Mouse (Mus musculus) cerebellum, adult 2 months (tissue): ENCODE results near the gene Smtn. TPM values are rescaled to one million over a fixed set of nuclear protein-coding genes. Genes with fewer than 3 reads are reported as not detected.

Source experiments
- DNase-seq, 2 experiments: peaks; one replicate each; pipeline ENCODE4 v3.0.0; 2021
- H3K27ac ChIP-seq: fragments of 200-500 bp; 2 replicates; pipeline ENCODE4 v1.5.1; 2012; ENCODE audit warnings: low read length, control low read depth, inconsistent platforms; ENCODE audit not compliant: insufficient read depth
- H3K27me3 ChIP-seq: fragments of 200-500 bp; 2 replicates; pipeline ENCODE4 v1.6.1; 2012; ENCODE audit warnings: inconsistent platforms, mild to moderate bottlenecking, low read length, moderate library complexity; ENCODE audit not compliant: control insufficient read depth, insufficient read depth
- H3K4me1 ChIP-seq: fragments of 200-500 bp; 2 replicates; pipeline ENCODE4 v1.6.1; 2011; ENCODE audit warnings: low read length; ENCODE audit not compliant: control insufficient read depth, insufficient read depth
- H3K4me3 ChIP-seq: fragments of 200-500 bp; replicated peaks from 2 replicates; pipeline ENCODE3; 2011; ENCODE audit warnings: mild to moderate bottlenecking, low read depth, low read length, control low read depth; ENCODE audit not compliant: insufficient read depth
- CTCF ChIP-seq: fragments of 200-500 bp; IDR thresholded peaks from 2 replicates; pipeline ENCODE4 v1.5.1; 2011; ENCODE audit warnings: low read depth, mild to moderate bottlenecking, control low read depth, low read length, moderate library complexity, borderline replicate concordance; ENCODE audit not compliant: insufficient read depth
- POLR2A ChIP-seq: fragments of 200-500 bp; IDR thresholded peaks from 2 replicates; pipeline ENCODE4 v1.6.1; 2011; ENCODE audit warnings: low read length, control low read depth, borderline replicate concordance; ENCODE audit not compliant: insufficient read depth
- WGBS: fragments of 180-500 bp; shearing (Covaris S2); methylation state at CpG from one replicate; pipeline ENCODE4 v1.1.7; 2018; 5-methylcytosine and 5-hydroxymethylcytosine counted together
- polyA plus RNA-seq: library from polyadenylated mRNA; depleted of rRNA; stranded (reverse); fragments of >200 nt; gene quantifications from 2 replicates; pipeline ENCODE4 v1.2.3, GENCODE M21; 2012

Smtn gene
- polyA plus RNA-seq, 1 experiment: 6.1 TPM

GRCm38 (mm10) chr11:3560202-3560601 lies 19.8 kb upstream of the Smtn start:
- H3K27me3 ChIP-seq: no peaks in the 10 kb centered on the region
- no peak overlapping the region for H3K4me3 ChIP-seq
- H3K27ac ChIP-seq: no peak overlapping the region
- DNase-seq: no peak
- no peak for TF ChIP-seq CTCF
- TF ChIP-seq POLR2A: no peak
- no peaks in the 10 kb centered on the region for H3K4me1 ChIP-seq
- WGBS: 26% methylated on average over 5 of the region's 5 CpGs

- no peak for DNase-seq
- Histone ChIP-seq H3K27me3 (no peaks in the 10 kb centered on the region), H3K4me1 (no peaks in the 10 kb centered on the region), H3K4me3 (no peak overlapping the region), H3K27ac (no peak overlapping the region)
- 82% methylated on average over 3 of the region's 3 CpGs for WGBS
- TF ChIP-seq CTCF: no peak
- TF ChIP-seq POLR2A: no peak
These were observed 17.4 kb upstream of the Smtn start for GRCm38 (mm10) chr11:3557852-3558251.

- TF ChIP-seq POLR2A (no peak), CTCF (no peak)
- WGBS: 83% methylated on average over 4 of the region's 4 CpGs
- H3K4me1 ChIP-seq: no peaks in the 10 kb centered on the region
- H3K27me3 ChIP-seq: no peaks in the 10 kb centered on the region
- DNase-seq: no peak
- no peak overlapping the region for H3K4me3 ChIP-seq
- H3K27ac ChIP-seq: no peak overlapping the region
These were observed 14.6 kb upstream of the Smtn start for GRCm38 (mm10) chr11:3554976-3555375.

GRCm38 (mm10) chr11:3549791-3550190 lies 9.4 kb upstream of the Smtn start:
- no peak for DNase-seq
- Histone ChIP-seq H3K27me3 (no peaks in the 10 kb centered on the region), H3K4me1 (no peaks in the 10 kb centered on the region), H3K4me3 (no peak overlapping the region), H3K27ac (no peak overlapping the region)
- TF ChIP-seq CTCF (no peak), POLR2A (no peak)
- 70% methylated on average over 5 of the region's 5 CpGs for WGBS

GRCm38 (mm10) chr11:3548564-3549295 lies 8.3 kb upstream of the Smtn start:
- DNase-seq: no peak
- Histone ChIP-seq H3K27me3 (no peaks in the 10 kb centered on the region), H3K4me3 (no peak overlapping the region), H3K27ac (no peak overlapping the region), H3K4me1 (no peaks in the 10 kb centered on the region)
- 67% methylated on average over 3 of the region's 3 CpGs for WGBS
- TF ChIP-seq CTCF: no peak
- no peak for TF ChIP-seq POLR2A

GRCm38 (mm10) chr11:3547969-3548368 lies 7.6 kb upstream of the Smtn start:
- no peaks in the 10 kb centered on the region for H3K27me3 ChIP-seq
- no peak overlapping the region for H3K27ac ChIP-seq
- no peak overlapping the region for H3K4me3 ChIP-seq
- DNase-seq: no peak
- WGBS: 38% methylated on average over 6 of the region's 6 CpGs
- TF ChIP-seq POLR2A: no peak
- TF ChIP-seq CTCF: no peak
- H3K4me1 ChIP-seq: no peaks in the 10 kb centered on the region

GRCm38 (mm10) chr11:3547047-3547446 lies 6.6 kb upstream of the Smtn start:
- no peak overlapping the region for H3K27ac ChIP-seq
- no peaks in the 10 kb centered on the region for H3K4me1 ChIP-seq
- DNase-seq: no peak
- no peaks in the 10 kb centered on the region for H3K27me3 ChIP-seq
- TF ChIP-seq POLR2A (no peak), CTCF (no peak)
- 73% methylated on average over 2 of the region's 2 CpGs for WGBS
- H3K4me3 ChIP-seq: no peak overlapping the region

- 22% methylated on average over 1 of the region's 1 CpGs for WGBS
- Histone ChIP-seq H3K27ac (no peak overlapping the region), H3K4me1 (no peaks in the 10 kb centered on the region), H3K27me3 (no peaks in the 10 kb centered on the region), H3K4me3 (no peak overlapping the region)
- no peak for DNase-seq
- TF ChIP-seq POLR2A (no peak), CTCF (no peak)
These were observed 5.8 kb upstream of the Smtn start for GRCm38 (mm10) chr11:3546242-3546562.
